Mouse (Mus musculus) limb, embryonic 11.5 days (tissue): ENCODE data around the gene Kcnj6. TPM values are rescaled to one million over a fixed set of nuclear protein-coding genes. Genes with fewer than 3 reads are reported as not detected.

Experiments
- ATAC-seq: fragments of 200-750 bp; cut with Nextera tagmentation; 2 replicates; pipeline ENCODE4 v1.8.0; 2017; ENCODE audit warnings: low read depth; ENCODE audit not compliant: insufficient number of reproducible peaks, low FRiP score, low TSS enrichment
- DNase-seq: peaks from one replicate; pipeline ENCODE4 v3.0.0-alpha.2; 2015; ENCODE audit warnings: low spot score
- H3K27ac ChIP-seq: fragments of 300-500 bp; sonication (generic); replicated peaks from 2 replicates; pipeline ENCODE4 v1.5.1; 2014; ENCODE audit warnings: low read depth, mild to moderate bottlenecking, low read length
- H3K27me3 ChIP-seq: fragments of 300-500 bp; sonication (generic); 2 replicates; pipeline ENCODE4 v1.6.1; 2014; ENCODE audit warnings: mild to moderate bottlenecking, low read length, mixed read lengths; ENCODE audit not compliant: control insufficient read depth, insufficient read depth
- H3K36me3 ChIP-seq: fragments of 300-500 bp; sonication (generic); 2 replicates; pipeline ENCODE4 v1.6.1; 2014; ENCODE audit warnings: mild to moderate bottlenecking, low read length, moderate library complexity, mixed read lengths; ENCODE audit not compliant: control insufficient read depth, insufficient read depth
- H3K4me1 ChIP-seq: fragments of 300-500 bp; sonication (generic); 2 replicates; pipeline ENCODE4 v1.6.1; 2014; ENCODE audit warnings: low read length, mixed read lengths; ENCODE audit not compliant: control insufficient read depth, insufficient read depth
- H3K4me2 ChIP-seq: fragments of 300-500 bp; sonication (generic); 2 replicates; pipeline ENCODE4 v1.6.1; 2014; ENCODE audit warnings: low read depth, mild to moderate bottlenecking, moderate library complexity; ENCODE audit not compliant: severe bottlenecking
- H3K4me3 ChIP-seq: fragments of 300-500 bp; sonication (generic); 2 replicates; pipeline ENCODE4 v1.5.1; 2014; ENCODE audit warnings: low read depth, low read length
- H3K9ac ChIP-seq: fragments of 300-500 bp; sonication (generic); 2 replicates; pipeline ENCODE4 v1.6.1; 2014; ENCODE audit warnings: mild to moderate bottlenecking, low read length
- H3K9me3 ChIP-seq: fragments of 300-500 bp; sonication (generic); 2 replicates; pipeline ENCODE4 v1.6.1; 2016; ENCODE audit warnings: low read length; ENCODE audit not compliant: control insufficient read depth
- WGBS: fragments of 180-500 bp; shearing (Covaris S2); extraction: QIAGEN DNeasy Blood & Tissue Kit; methylation state at CpG from one replicate; pipeline ENCODE4 v1.1.7; 2014; 5-methylcytosine and 5-hydroxymethylcytosine counted together
- polyA plus RNA-seq: library from polyadenylated mRNA; unstranded; fragments of >200 nt; fragmentation: Nextera tagmentation; extraction: Ambion mirVana; gene quantifications from 2 replicates; pipeline ENCODE4 v1.2.1, GENCODE M21; 2014

The Kcnj6 gene
- polyA plus RNA-seq, 1 experiment from 2014 or later = not detected

GRCm38 (mm10) chr16:94724061-94724596, 273.4 kb downstream of the Kcnj6 start:
- peak; percentile 82 for DNase-seq
- 0 out of 2 replicates have a peak overlapping the region, but pooled peaks have one; percentile 14 for H3K27ac ChIP-seq
- WGBS = under 1% methylated on average over 23 of the region's 23 CpGs
- ATAC-seq = peak; percentile 91
- peak overlapping the region; percentile 58; the same call in 1 of the 2 replicates for H3K9ac ChIP-seq
- no peaks in the 10 kb centered on the region for H3K27me3 ChIP-seq
- peak overlapping the region; percentile 47 for H3K4me3 ChIP-seq
- peak overlapping the region; percentile 85 for H3K4me2 ChIP-seq
- no peaks in the 10 kb centered on the region for H3K9me3 ChIP-seq
- H3K36me3 ChIP-seq = no peaks in the 10 kb centered on the region
- H3K4me1 ChIP-seq = no peaks in the 10 kb centered on the region

- H3K27me3 ChIP-seq = no peaks in the 10 kb centered on the region
- no peak overlapping the region for H3K27ac ChIP-seq
- WGBS = 74% methylated on average over 12 of the region's 12 CpGs
- H3K9me3 ChIP-seq = no peaks in the 10 kb centered on the region
- no peak overlapping the region for H3K4me3 ChIP-seq
- ATAC-seq (no peak), DNase-seq (no peak)
- no peaks in the 10 kb centered on the region for H3K4me1 ChIP-seq
- H3K4me2 ChIP-seq = no peak overlapping the region
- no peaks in the 10 kb centered on the region for H3K36me3 ChIP-seq
- no peak overlapping the region for H3K9ac ChIP-seq
These were observed 274.6 kb downstream of the Kcnj6 start for GRCm38 (mm10) chr16:94722936-94723335.

- DNase-seq (no peak), ATAC-seq (no peak)
- Histone ChIP-seq H3K4me3 (no peak overlapping the region), H3K36me3 (no peaks in the 10 kb centered on the region), H3K27me3 (no peaks in the 10 kb centered on the region), H3K4me1 (no peaks in the 10 kb centered on the region), H3K9me3 (no peaks in the 10 kb centered on the region), H3K9ac (no peak overlapping the region), H3K4me2 (no peak overlapping the region), H3K27ac (no peak overlapping the region)
- 74% methylated on average over 10 of the region's 10 CpGs for WGBS
These were observed 275.9 kb downstream of the Kcnj6 start for GRCm38 (mm10) chr16:94721549-94722006.

- H3K27me3 ChIP-seq = no peaks in the 10 kb centered on the region
- H3K9me3 ChIP-seq = no peaks in the 10 kb centered on the region
- no peak overlapping the region for H3K9ac ChIP-seq
- H3K36me3 ChIP-seq = no peaks in the 10 kb centered on the region
- no peak overlapping the region for H3K4me2 ChIP-seq
- no peaks in the 10 kb centered on the region for H3K4me1 ChIP-seq
- no peak overlapping the region for H3K27ac ChIP-seq
- H3K4me3 ChIP-seq = no peak overlapping the region
- WGBS = 60% methylated on average over 7 of the region's 7 CpGs
- ATAC-seq (no peak), DNase-seq (no peak)
These were observed 276.9 kb downstream of the Kcnj6 start for GRCm38 (mm10) chr16:94720476-94721153.

- no peaks in the 10 kb centered on the region for H3K36me3 ChIP-seq
- WGBS = 63% methylated on average over 4 of the region's 4 CpGs
- no peak for ATAC-seq
- H3K9me3 ChIP-seq = no peaks in the 10 kb centered on the region
- H3K4me1 ChIP-seq = no peaks in the 10 kb centered on the region
- no peak overlapping the region for H3K4me3 ChIP-seq
- H3K27me3 ChIP-seq = no peaks in the 10 kb centered on the region
- no peak overlapping the region for H3K9ac ChIP-seq
- no peak for DNase-seq
- H3K27ac ChIP-seq = no peak overlapping the region
- H3K4me2 ChIP-seq = no peak overlapping the region
These were observed 278.0 kb downstream of the Kcnj6 start for GRCm38 (mm10) chr16:94719488-94719887.

GRCm38 (mm10) chr16:94718919-94719318, 278.6 kb downstream of the Kcnj6 start:
- Histone ChIP-seq H3K27me3 (no peaks in the 10 kb centered on the region), H3K4me3 (no peak overlapping the region), H3K27ac (no peak overlapping the region), H3K4me1 (no peaks in the 10 kb centered on the region), H3K9me3 (no peaks in the 10 kb centered on the region), H3K9ac (no peak overlapping the region), H3K4me2 (no peak overlapping the region), H3K36me3 (no peaks in the 10 kb centered on the region)
- ATAC-seq (no peak), DNase-seq (no peak)
- WGBS = 57% methylated on average over 4 of the region's 4 CpGs

GRCm38 (mm10) chr16:94717051-94717450, 280.4 kb downstream of the Kcnj6 start:
- 91% methylated on average over 11 of the region's 11 CpGs for WGBS
- Histone ChIP-seq H3K4me3 (no peak overlapping the region), H3K36me3 (no peaks in the 10 kb centered on the region), H3K9ac (no peak overlapping the region), H3K4me2 (no peak overlapping the region), H3K27ac (no peak overlapping the region), H3K4me1 (peaks cover 3% of the 10 kb centered on the region; the same call in 1 of the 2 replicates), H3K27me3 (no peaks in the 10 kb centered on the region), H3K9me3 (no peaks in the 10 kb centered on the region)
- no peak for ATAC-seq
- DNase-seq = no peak

- ATAC-seq (no peak), DNase-seq (no peak)
- Histone ChIP-seq H3K27ac (no peak overlapping the region), H3K27me3 (no peaks in the 10 kb centered on the region), H3K9me3 (no peaks in the 10 kb centered on the region), H3K4me2 (no peak overlapping the region), H3K9ac (no peak overlapping the region), H3K36me3 (no peaks in the 10 kb centered on the region), H3K4me3 (no peak overlapping the region), H3K4me1 (peaks cover 3% of the 10 kb centered on the region; the same call in 1 of the 2 replicates)
- 48% methylated on average over 14 of the region's 14 CpGs for WGBS
These were observed 283.0 kb downstream of the Kcnj6 start for GRCm38 (mm10) chr16:94714483-94714882.
